Mouse (Mus musculus) megakaryocyte, embryonic 14.5 days (primary cell): ENCODE results near the gene Stxbp3.

Experiments used
- FLI1 ChIP-seq: IDR thresholded peaks from 2 replicates; pipeline ENCODE4 v1.6.1; 2012; ENCODE audit warnings: low read length, inconsistent platforms, mixed read lengths
- GATA1 ChIP-seq: IDR thresholded peaks from 3 replicates; pipeline ENCODE4 v1.6.1; 2012; ENCODE audit warnings: mixed read lengths, low read length, inconsistent platforms, borderline replicate concordance

GRCm38 (mm10) chr3:108770725-108771368 is 69.5 kb downstream of the Stxbp3 start:
- TF ChIP-seq GATA1, result no peak
- TF ChIP-seq FLI1, result no peak
